In genomic region chr16:38493890-38494289, GRCm38 (mm10) we compare ENCODE assay signal across 12 mouse cellular contexts. TPM values are rescaled to one million over a fixed set of nuclear protein-coding genes. Genes with fewer than 3 reads are reported as not detected.
DNase-seq lines count a peak whose midpoint lies in the region; ATAC-seq and TF ChIP-seq lines count a peak whose summit lies in the region.
"Had no signal": no experiment of that assay in that cellular context is flagged by ENCODE, and none has a peak within 500 bp of the region (broad histone marks: within the 10 kb centered on the region; RNA-seq: fewer than 3 reads in every experiment).

No protein-coding gene starts in this region.

- no peaks in the 10 kb centered on the region for H3K9me3 ChIP-seq in lung, embryonic 14.5 days (ENCODE audit: low read depth, low read length)
- H3K9me3 ChIP-seq: hindbrain, embryonic 15.5 days had no signal

- H3K9ac ChIP-seq in lung, embryonic 14.5 days: no peak overlapping the region
- H3K9ac ChIP-seq: hindbrain, embryonic 15.5 days had no signal

- no peak overlapping the region for H3K4me2 ChIP-seq in lung, embryonic 14.5 days
- H3K4me2 ChIP-seq: hindbrain, embryonic 15.5 days had no signal

- ATAC-seq in frontal cortex, adult (ENCODE audit: low TSS enrichment): peak; percentile 76
- no peak for ATAC-seq in lung, embryonic 14.5 days (ENCODE audit: insufficient read depth)

- DNase-seq in frontal cortex, postnatal 10 days (ENCODE audit: low spot score in 2 of 2): no peak
- peak; percentile 28 for DNase-seq in kidney, adult 2 months
- no peak for DNase-seq in kidney, adult 11 months
- peak; percentile 59 for DNase-seq in lung, embryonic 14.5 days
- DNase-seq in lung, postnatal 14 days: no peak
- peak; percentile 29 for DNase-seq in fibroblast of lung, adult 2 months (ENCODE audit: low read depth)
- DNase-seq in Muller cell, postnatal 12 days (ENCODE audit: inconsistent ontology term): no peak
- DNase-seq: cerebellum, adult 2 months; left cerebral cortex, postnatal 4 days; right cerebral cortex, postnatal 4 days had no signal

- 76% methylated on average over 10 of the region's 10 CpGs for WGBS in kidney, adult 2 months
- 72% methylated on average over 10 of the region's 10 CpGs for WGBS in lung, embryonic 14.5 days

- H3K4me3 ChIP-seq in kidney, adult 2 months (ENCODE audit: insufficient read depth, low read depth, low read length): no peak overlapping the region
- H3K4me3 ChIP-seq in lung, embryonic 14.5 days (ENCODE audit: low read depth, low read length): no peak overlapping the region
- H3K4me3 ChIP-seq: hindbrain, embryonic 15.5 days had no signal

- no peak for TF ChIP-seq POLR2A in kidney, adult 2 months (IDR thresholded peaks at IDR 0.05; ENCODE audit: low read depth, low read length)

- H3K4me1 ChIP-seq in kidney, adult 2 months (ENCODE audit: control insufficient read depth, insufficient read depth, low read length): no peaks in the 10 kb centered on the region
- no peaks in the 10 kb centered on the region for H3K4me1 ChIP-seq in lung, embryonic 14.5 days (ENCODE audit: insufficient read depth)
- H3K4me1 ChIP-seq: hindbrain, embryonic 15.5 days had no signal

- TF ChIP-seq CTCF in kidney, adult 2 months (conservative IDR thresholded peaks at IDR 0.05; ENCODE audit: insufficient read depth, insufficient read length, low read depth, low read length): no peak
- TF ChIP-seq CTCF in lung, embryonic 14.5 days (IDR thresholded peaks at IDR 0.05; ENCODE audit: low read depth): peak; percentile 39

- peaks cover 1% of the 10 kb centered on the region; the same call in 1 of the 2 replicates for H3K36me3 ChIP-seq in kidney, adult 2 months (ENCODE audit: control insufficient read depth, insufficient read depth, low read length)
- H3K36me3 ChIP-seq in lung, embryonic 14.5 days (ENCODE audit: insufficient read depth): peaks cover 20% of the 10 kb centered on the region

- H3K27ac ChIP-seq in kidney, adult 2 months (ENCODE audit: insufficient read depth, low read depth, low read length): no peak overlapping the region
- H3K27ac ChIP-seq in lung, embryonic 14.5 days (ENCODE audit: low read depth): no peak overlapping the region
- H3K27ac ChIP-seq: hindbrain, embryonic 15.5 days had no signal

- H3K27me3 ChIP-seq in kidney, adult 2 months (replicated peaks; ENCODE audit: control insufficient read depth, insufficient read depth, low read length): no peaks in the 10 kb centered on the region
- H3K27me3 ChIP-seq in lung, embryonic 14.5 days (ENCODE audit: insufficient read depth, low read length): no peaks in the 10 kb centered on the region
- H3K27me3 ChIP-seq: hindbrain, embryonic 15.5 days had no signal

RNA-seq across cellular contexts. Expression of gene Timmdc1, which starts 28.6 kb away (rescaled TPM):
- 15.4 and 16.5 TPM in 2 replicates for polyA plus RNA-seq in kidney, adult 2 months (2012; rRNA removed)
- polyA plus RNA-seq in lung, embryonic 14.5 days (2014; fragmentation: Nextera tagmentation; extraction: Ambion mirVana): 23.1 and 25.1 TPM in 2 replicates

RNA-seq across cellular contexts. Expression of gene Cd80, which starts 38.5 kb away (rescaled TPM):
- polyA plus RNA-seq in kidney, adult 2 months (2012; rRNA removed): 0.14 and 0.23 TPM in 2 replicates
- 0.30 and 0.39 TPM in 2 replicates for polyA plus RNA-seq in lung, embryonic 14.5 days (2014; fragmentation: Nextera tagmentation; extraction: Ambion mirVana)

RNA-seq across cellular contexts. Expression of gene Adprh, which starts 41.4 kb away (rescaled TPM):
- polyA plus RNA-seq in kidney, adult 2 months (2012; rRNA removed): 20.4 and 20.9 TPM in 2 replicates
- 82.9 and 91.4 TPM in 2 replicates for polyA plus RNA-seq in lung, embryonic 14.5 days (2014; fragmentation: Nextera tagmentation; extraction: Ambion mirVana)

RNA-seq across cellular contexts. Expression of gene Poglut1, which starts 56.2 kb away (rescaled TPM):
- polyA plus RNA-seq in kidney, adult 2 months (2012; rRNA removed): 23.5 and 26.2 TPM in 2 replicates
- 61.2 and 63.4 TPM in 2 replicates for polyA plus RNA-seq in lung, embryonic 14.5 days (2014; fragmentation: Nextera tagmentation; extraction: Ambion mirVana)

Comparison
In these comparisons a context has a peak if more than half of its experiments do, and no peak if none do; other contexts are left out.
1. DNase-seq: peak in kidney, adult 2 months (single experiment), lung, embryonic 14.5 days (single experiment) and fibroblast of lung, adult 2 months (single experiment); none in frontal cortex, postnatal 10 days (0 of 2), kidney, adult 11 months (single experiment), lung, postnatal 14 days (single experiment) and Muller cell, postnatal 12 days (single experiment).